Mouse (Mus musculus): ENCODE measurements around the gene Msmp. TPM values are rescaled to one million over a fixed set of nuclear protein-coding genes. Genes with fewer than 3 reads are reported as not detected.
"Not testable (repeated sequence)": the region's sequence is repeated elsewhere in the genome, so short reads cannot be mapped to it uniquely, and the experiment has no call there.

Msmp gene
- polyA plus RNA-seq, 1 experiment from 2014 or later, result 0.44 TPM

- WGBS, result 82% methylated on average over 10 of the region's 10 CpGs
- Histone ChIP-seq H3K36me3 (no peaks in the 10 kb centered on the region), H3K4me1 (no peaks in the 10 kb centered on the region), H3K27me3 (ENCODE audit: low read depth, poor library complexity, severe bottlenecking) (no peaks in the 10 kb centered on the region), H3K4me3 (no peak overlapping the region), H3K27ac (no peak overlapping the region), H3K9me3 (replicated peaks) (no peaks in the 10 kb centered on the region)
- DNase-seq (ENCODE audit: low spot score), result no peak
Observed at GRCm38 (mm10) chr4:43612534-43612933, 28.2 kb upstream of the Msmp start.

GRCm38 (mm10) chr4:43604751-43605685 lies 20.7 kb upstream of the Msmp start:
- Histone ChIP-seq H3K27me3 (ENCODE audit: low read depth, poor library complexity, severe bottlenecking) (no peaks in the 10 kb centered on the region), H3K27ac (no peak overlapping the region), H3K4me3 (no peak overlapping the region), H3K9me3 (replicated peaks) (no peaks in the 10 kb centered on the region), H3K4me1 (no peaks in the 10 kb centered on the region), H3K36me3 (no peaks in the 10 kb centered on the region)
- DNase-seq (ENCODE audit: low spot score), result no peak
- WGBS, result 77% methylated on average over 9 of the region's 9 CpGs

GRCm38 (mm10) chr4:43604099-43604498 lies 19.8 kb upstream of the Msmp start:
- Histone ChIP-seq H3K27me3 (ENCODE audit: low read depth, poor library complexity, severe bottlenecking) (no peaks in the 10 kb centered on the region), H3K4me3 (no peak overlapping the region), H3K4me1 (no peaks in the 10 kb centered on the region), H3K9me3 (replicated peaks) (no peaks in the 10 kb centered on the region), H3K27ac (no peak overlapping the region), H3K36me3 (no peaks in the 10 kb centered on the region)
- WGBS, result 78% methylated on average over 3 of the region's 3 CpGs
- no peak for DNase-seq (ENCODE audit: low spot score)

- no peak for DNase-seq (ENCODE audit: low spot score)
- Histone ChIP-seq H3K9me3 (replicated peaks) (no peaks in the 10 kb centered on the region), H3K4me1 (no peaks in the 10 kb centered on the region), H3K4me3 (no peak overlapping the region), H3K27me3 (ENCODE audit: low read depth, poor library complexity, severe bottlenecking) (no peaks in the 10 kb centered on the region), H3K27ac (no peak overlapping the region), H3K36me3 (no peaks in the 10 kb centered on the region)
- 86% methylated on average over 9 of the region's 9 CpGs for WGBS
Observed at GRCm38 (mm10) chr4:43600195-43600934, 16.1 kb upstream of the Msmp start.

GRCm38 (mm10) chr4:43598650-43599380 lies 14.5 kb upstream of the Msmp start:
- Histone ChIP-seq H3K4me1 (peaks cover 1% of the 10 kb centered on the region; the same call in 1 of the 2 replicates), H3K27me3 (ENCODE audit: low read depth, poor library complexity, severe bottlenecking) (no peaks in the 10 kb centered on the region), H3K4me3 (no peak overlapping the region), H3K36me3 (no peaks in the 10 kb centered on the region), H3K27ac (no peak overlapping the region), H3K9me3 (replicated peaks) (no peaks in the 10 kb centered on the region)
- 86% methylated on average over 7 of the region's 7 CpGs for WGBS
- no peak for DNase-seq (ENCODE audit: low spot score)

GRCm38 (mm10) chr4:43598200-43598599 lies 13.9 kb upstream of the Msmp start:
- no peaks in the 10 kb centered on the region for H3K9me3 ChIP-seq (replicated peaks)
- no peak for DNase-seq (ENCODE audit: low spot score)
- no peaks in the 10 kb centered on the region for H3K27me3 ChIP-seq (ENCODE audit: low read depth, poor library complexity, severe bottlenecking)
- 89% methylated on average over 4 of the region's 4 CpGs for WGBS
- no peaks in the 10 kb centered on the region for H3K36me3 ChIP-seq
- H3K4me3 ChIP-seq, result no peak overlapping the region
- peaks cover 7% of the 10 kb centered on the region; the same call in 1 of the 2 replicates for H3K4me1 ChIP-seq
- no peak overlapping the region for H3K27ac ChIP-seq

GRCm38 (mm10) chr4:43596597-43596996 lies 12.3 kb upstream of the Msmp start:
- not testable (repeated sequence) for H3K4me3 ChIP-seq; H3K9me3 ChIP-seq (replicated peaks); H3K27ac ChIP-seq; H3K4me1 ChIP-seq; H3K27me3 ChIP-seq (ENCODE audit: low read depth, poor library complexity, severe bottlenecking); DNase-seq (ENCODE audit: low spot score); H3K36me3 ChIP-seq
- 79% methylated on average over 2 of the region's 2 CpGs for WGBS

GRCm38 (mm10) chr4:43593453-43593852 lies 9.2 kb upstream of the Msmp start:
- Histone ChIP-seq H3K4me3 (no peak overlapping the region), H3K27ac (no peak overlapping the region), H3K27me3 (ENCODE audit: low read depth, poor library complexity, severe bottlenecking) (no peaks in the 10 kb centered on the region), H3K36me3 (no peaks in the 10 kb centered on the region), H3K9me3 (replicated peaks) (no peaks in the 10 kb centered on the region), H3K4me1 (peaks cover 9% of the 10 kb centered on the region; the same call in 1 of the 2 replicates)
- no peak for DNase-seq (ENCODE audit: low spot score)
- WGBS, result 64% methylated on average over 3 of the region's 3 CpGs

- Histone ChIP-seq H3K36me3 (no peaks in the 10 kb centered on the region), H3K4me3 (no peak overlapping the region), H3K27ac (no peak overlapping the region), H3K9me3 (replicated peaks) (no peaks in the 10 kb centered on the region), H3K4me1 (peaks cover 15% of the 10 kb centered on the region; the same call in 1 of the 2 replicates), H3K27me3 (ENCODE audit: low read depth, poor library complexity, severe bottlenecking) (no peaks in the 10 kb centered on the region)
- WGBS, result 83% methylated on average over 3 of the region's 3 CpGs
- no peak for DNase-seq (ENCODE audit: low spot score)
Observed at GRCm38 (mm10) chr4:43591961-43592360, 7.7 kb upstream of the Msmp start.

GRCm38 (mm10) chr4:43591543-43591942 lies 7.2 kb upstream of the Msmp start:
- H3K36me3 ChIP-seq, result no peaks in the 10 kb centered on the region
- 77% methylated on average over 5 of the region's 5 CpGs for WGBS

GRCm38 (mm10) chr4:43587681-43588080 lies 3.4 kb upstream of the Msmp start:
- Histone ChIP-seq H3K27me3 (ENCODE audit: low read depth, poor library complexity, severe bottlenecking) (no peaks in the 10 kb centered on the region), H3K36me3 (peaks cover 25% of the 10 kb centered on the region), H3K27ac (no peak overlapping the region), H3K4me1 (peaks cover 34% of the 10 kb centered on the region), H3K9me3 (replicated peaks) (no peaks in the 10 kb centered on the region), H3K4me3 (no peak overlapping the region)
- DNase-seq (ENCODE audit: low spot score), result no peak
- WGBS, result 61% methylated on average over 7 of the region's 7 CpGs

More at GRCm38 (mm10) chr4:43591543-43591942, 7.2 kb upstream of the Msmp start:
- DNase-seq (ENCODE audit: low spot score), result no peak
- Histone ChIP-seq H3K27ac (no peak overlapping the region), H3K4me3 (no peak overlapping the region), H3K27me3 (ENCODE audit: low read depth, poor library complexity, severe bottlenecking) (no peaks in the 10 kb centered on the region), H3K4me1 (peaks cover 18% of the 10 kb centered on the region; the same call in 1 of the 2 replicates), H3K9me3 (replicated peaks) (no peaks in the 10 kb centered on the region)

GRCm38 (mm10) chr4:43586411-43586810 lies 2.1 kb upstream of the Msmp start:
- peaks cover 38% of the 10 kb centered on the region for H3K36me3 ChIP-seq
- WGBS, result 69% methylated on average over 8 of the region's 8 CpGs

More at GRCm38 (mm10) chr4:43586411-43586810, 2.1 kb upstream of the Msmp start:
- Histone ChIP-seq H3K4me3 (no peak overlapping the region), H3K27ac (no peak overlapping the region), H3K27me3 (ENCODE audit: low read depth, poor library complexity, severe bottlenecking) (no peaks in the 10 kb centered on the region), H3K9me3 (replicated peaks) (no peaks in the 10 kb centered on the region), H3K4me1 (peaks cover 34% of the 10 kb centered on the region)
- DNase-seq (ENCODE audit: low spot score), result no peak
